Mouse (Mus musculus): ENCODE results near the gene Gm10964. TPM values are rescaled to one million over a fixed set of nuclear protein-coding genes. Genes with fewer than 3 reads are reported as not detected.

Gene Gm10964
- polyA plus RNA-seq, 1 experiment from 2014 or later, result not detected

- 76% methylated on average over 6 of the region's 6 CpGs for WGBS (ENCODE audit: insufficient replicate concordance)
- Histone ChIP-seq H3K4me1 (ENCODE audit: control insufficient read depth, insufficient read depth, low read length) (peaks cover 9% of the 10 kb centered on the region; the same call in 1 of the 2 replicates), H3K9ac (ENCODE audit: low read depth, low read length) (no peak overlapping the region), H3K4me3 (ENCODE audit: low read depth, low read length) (no peak overlapping the region), H3K4me2 (no peak overlapping the region), H3K27ac (ENCODE audit: low read depth, low read length) (no peak overlapping the region), H3K9me3 (replicated peaks; ENCODE audit: control insufficient read depth, low read length) (no peaks in the 10 kb centered on the region), H3K27me3 (ENCODE audit: control insufficient read depth, insufficient read depth, low read length) (no peaks in the 10 kb centered on the region), H3K36me3 (ENCODE audit: control insufficient read depth, insufficient read depth, low read length) (no peaks in the 10 kb centered on the region)
- ATAC-seq (replicated peaks; ENCODE audit: insufficient number of reproducible peaks, low FRiP score, low TSS enrichment), result no peak
Observed at GRCm38 (mm10) chr3:103778660-103779059, 39.5 kb downstream of the Gm10964 start.

- Histone ChIP-seq H3K4me1 (ENCODE audit: control insufficient read depth, insufficient read depth, low read length) (peaks cover 13% of the 10 kb centered on the region; the same call in 1 of the 2 replicates), H3K4me2 (no peak overlapping the region), H3K36me3 (ENCODE audit: control insufficient read depth, insufficient read depth, low read length) (no peaks in the 10 kb centered on the region), H3K27me3 (ENCODE audit: control insufficient read depth, insufficient read depth, low read length) (no peaks in the 10 kb centered on the region), H3K9me3 (replicated peaks; ENCODE audit: control insufficient read depth, low read length) (no peaks in the 10 kb centered on the region), H3K4me3 (ENCODE audit: low read depth, low read length) (no peak overlapping the region), H3K9ac (ENCODE audit: low read depth, low read length) (no peak overlapping the region), H3K27ac (ENCODE audit: low read depth, low read length) (no peak overlapping the region)
- 88% methylated on average over 7 of the region's 7 CpGs for WGBS (ENCODE audit: insufficient replicate concordance)
- ATAC-seq (replicated peaks; ENCODE audit: insufficient number of reproducible peaks, low FRiP score, low TSS enrichment), result no peak
Observed at GRCm38 (mm10) chr3:103779183-103779582, 40.0 kb downstream of the Gm10964 start.

GRCm38 (mm10) chr3:103780271-103780670 is 41.1 kb downstream of the Gm10964 start:
- H3K4me1 ChIP-seq (ENCODE audit: control insufficient read depth, insufficient read depth, low read length), result peaks cover 13% of the 10 kb centered on the region; the same call in 1 of the 2 replicates
- ATAC-seq (replicated peaks; ENCODE audit: insufficient number of reproducible peaks, low FRiP score, low TSS enrichment), result no peak
- H3K36me3 ChIP-seq (ENCODE audit: control insufficient read depth, insufficient read depth, low read length), result no peaks in the 10 kb centered on the region
- no peaks in the 10 kb centered on the region for H3K9me3 ChIP-seq (replicated peaks; ENCODE audit: control insufficient read depth, low read length)
- no peak overlapping the region for H3K27ac ChIP-seq (ENCODE audit: low read depth, low read length)
- 87% methylated on average over 3 of the region's 3 CpGs for WGBS (ENCODE audit: insufficient replicate concordance)
- no peak overlapping the region for H3K4me2 ChIP-seq
- no peak overlapping the region for H3K4me3 ChIP-seq (ENCODE audit: low read depth, low read length)
- H3K27me3 ChIP-seq (ENCODE audit: control insufficient read depth, insufficient read depth, low read length), result no peaks in the 10 kb centered on the region
- no peak overlapping the region for H3K9ac ChIP-seq (ENCODE audit: low read depth, low read length)

GRCm38 (mm10) chr3:103780777-103781176 is 41.6 kb downstream of the Gm10964 start:
- H3K4me1 ChIP-seq (ENCODE audit: control insufficient read depth, insufficient read depth, low read length), result peaks cover 13% of the 10 kb centered on the region; the same call in 1 of the 2 replicates
- H3K4me2 ChIP-seq, result no peak overlapping the region
- no peak for ATAC-seq (replicated peaks; ENCODE audit: insufficient number of reproducible peaks, low FRiP score, low TSS enrichment)
- WGBS (ENCODE audit: insufficient replicate concordance), result 78% methylated on average over 5 of the region's 5 CpGs
- H3K27ac ChIP-seq (ENCODE audit: low read depth, low read length), result no peak overlapping the region
- H3K9me3 ChIP-seq (replicated peaks; ENCODE audit: control insufficient read depth, low read length), result no peaks in the 10 kb centered on the region
- H3K4me3 ChIP-seq (ENCODE audit: low read depth, low read length), result no peak overlapping the region
- H3K27me3 ChIP-seq (ENCODE audit: control insufficient read depth, insufficient read depth, low read length), result no peaks in the 10 kb centered on the region
- no peaks in the 10 kb centered on the region for H3K36me3 ChIP-seq (ENCODE audit: control insufficient read depth, insufficient read depth, low read length)
- H3K9ac ChIP-seq (ENCODE audit: low read depth, low read length), result no peak overlapping the region

- H3K27me3 ChIP-seq (ENCODE audit: control insufficient read depth, insufficient read depth, low read length), result no peaks in the 10 kb centered on the region
- no peak for ATAC-seq (replicated peaks; ENCODE audit: insufficient number of reproducible peaks, low FRiP score, low TSS enrichment)
- no peaks in the 10 kb centered on the region for H3K9me3 ChIP-seq (replicated peaks; ENCODE audit: control insufficient read depth, low read length)
- H3K4me1 ChIP-seq (ENCODE audit: control insufficient read depth, insufficient read depth, low read length), result peaks cover 13% of the 10 kb centered on the region; the same call in 1 of the 2 replicates
- H3K36me3 ChIP-seq (ENCODE audit: control insufficient read depth, insufficient read depth, low read length), result no peaks in the 10 kb centered on the region
- no peak overlapping the region for H3K4me2 ChIP-seq
- no peak overlapping the region for H3K9ac ChIP-seq (ENCODE audit: low read depth, low read length)
- no peak overlapping the region for H3K4me3 ChIP-seq (ENCODE audit: low read depth, low read length)
- H3K27ac ChIP-seq (ENCODE audit: low read depth, low read length), result no peak overlapping the region
- 83% methylated on average over 4 of the region's 4 CpGs for WGBS (ENCODE audit: insufficient replicate concordance)
Observed at GRCm38 (mm10) chr3:103782844-103783609, 43.9 kb downstream of the Gm10964 start.

- ATAC-seq (replicated peaks; ENCODE audit: insufficient number of reproducible peaks, low FRiP score, low TSS enrichment), result no peak
- Histone ChIP-seq H3K27ac (ENCODE audit: low read depth, low read length) (no peak overlapping the region), H3K9ac (ENCODE audit: low read depth, low read length) (no peak overlapping the region), H3K36me3 (ENCODE audit: control insufficient read depth, insufficient read depth, low read length) (no peaks in the 10 kb centered on the region), H3K9me3 (replicated peaks; ENCODE audit: control insufficient read depth, low read length) (no peaks in the 10 kb centered on the region), H3K4me2 (no peak overlapping the region), H3K4me3 (ENCODE audit: low read depth, low read length) (no peak overlapping the region), H3K27me3 (ENCODE audit: control insufficient read depth, insufficient read depth, low read length) (no peaks in the 10 kb centered on the region), H3K4me1 (ENCODE audit: control insufficient read depth, insufficient read depth, low read length) (peaks cover 12% of the 10 kb centered on the region; the same call in 1 of the 2 replicates)
- 66% methylated on average over 7 of the region's 7 CpGs for WGBS (ENCODE audit: insufficient replicate concordance)
Observed at GRCm38 (mm10) chr3:103787225-103787624, 48.1 kb downstream of the Gm10964 start.

GRCm38 (mm10) chr3:103789096-103789495 is 49.9 kb downstream of the Gm10964 start:
- H3K27me3 ChIP-seq (ENCODE audit: control insufficient read depth, insufficient read depth, low read length), result no peaks in the 10 kb centered on the region
- no peaks in the 10 kb centered on the region for H3K9me3 ChIP-seq (replicated peaks; ENCODE audit: control insufficient read depth, low read length)
- peaks cover 9% of the 10 kb centered on the region; the same call in 1 of the 2 replicates for H3K4me1 ChIP-seq (ENCODE audit: control insufficient read depth, insufficient read depth, low read length)
- H3K36me3 ChIP-seq (ENCODE audit: control insufficient read depth, insufficient read depth, low read length), result no peaks in the 10 kb centered on the region
- H3K4me2 ChIP-seq, result peak overlapping the region; percentile 90
- WGBS (ENCODE audit: insufficient replicate concordance), result 76% methylated on average over 7 of the region's 7 CpGs
- ATAC-seq (replicated peaks; ENCODE audit: insufficient number of reproducible peaks, low FRiP score, low TSS enrichment), result no peak
- no peak overlapping the region for H3K27ac ChIP-seq (ENCODE audit: low read depth, low read length)
- peak overlapping the region; percentile 96 for H3K4me3 ChIP-seq (ENCODE audit: low read depth, low read length)
- no peak overlapping the region for H3K9ac ChIP-seq (ENCODE audit: low read depth, low read length)

- ATAC-seq (replicated peaks; ENCODE audit: insufficient number of reproducible peaks, low FRiP score, low TSS enrichment), result no peak
- Histone ChIP-seq H3K27ac (ENCODE audit: low read depth, low read length) (peak overlapping the region; percentile 90), H3K9ac (ENCODE audit: low read depth, low read length) (peak overlapping the region; percentile 95), H3K4me1 (ENCODE audit: control insufficient read depth, insufficient read depth, low read length) (peaks cover 9% of the 10 kb centered on the region; the same call in 1 of the 2 replicates), H3K36me3 (ENCODE audit: control insufficient read depth, insufficient read depth, low read length) (no peaks in the 10 kb centered on the region), H3K27me3 (ENCODE audit: control insufficient read depth, insufficient read depth, low read length) (no peaks in the 10 kb centered on the region), H3K9me3 (replicated peaks; ENCODE audit: control insufficient read depth, low read length) (no peaks in the 10 kb centered on the region), H3K4me2 (peak overlapping the region; percentile 90), H3K4me3 (ENCODE audit: low read depth, low read length) (peak overlapping the region; percentile 96)
- WGBS (ENCODE audit: insufficient replicate concordance), result under 1% methylated on average over 14 of the region's 14 CpGs
Observed at GRCm38 (mm10) chr3:103789891-103790345, 50.8 kb downstream of the Gm10964 start.
